Mouse (Mus musculus): ENCODE results near the gene Olfr1107.

Olfr1107 gene

GRCm38 (mm10) chr2:87075717-87076116, at the start of gene Olfr1107:
Gene Olfr1107, minus strand, starts transcription at chr2:87075817.
- DNase-seq (ENCODE audit: low spot score in 2 of 2): no peak

- DNase-seq (ENCODE audit: low spot score in 2 of 2): no peak
Measured at GRCm38 (mm10) chr2:87114467-87114866, 38.9 kb upstream of the Olfr1107 start, which contains the start of gene Olfr259. Gene Olfr259, minus strand, starts transcription at chr2:87114567.

GRCm38 (mm10) chr2:87095908-87096307, 20.3 kb upstream of the Olfr1107 start, which contains the start of gene Olfr1109:
Gene Olfr1109, minus strand, starts transcription at chr2:87096008.
- no peak for DNase-seq (ENCODE audit: low spot score in 2 of 2)

GRCm38 (mm10) chr2:87052173-87052572, 23.4 kb downstream of the Olfr1107 start, which contains the start of gene Olfr1106:
Gene Olfr1106, minus strand, starts transcription at chr2:87052273.
- DNase-seq (ENCODE audit: low spot score in 2 of 2): no peak

- no peak for DNase-seq (ENCODE audit: low spot score in 2 of 2)
Measured at GRCm38 (mm10) chr2:87036431-87036830, 39.2 kb downstream of the Olfr1107 start, which contains the start of gene Olfr1105. Gene Olfr1105, minus strand, starts transcription at chr2:87036531.

GRCm38 (mm10) chr2:87026980-87027379, 48.6 kb downstream of the Olfr1107 start, which contains the start of gene Olfr1104:
Gene Olfr1104, minus strand, starts transcription at chr2:87027080.
- no peak for DNase-seq (ENCODE audit: low spot score in 2 of 2)
